In genomic region chr17:12834317-12834716, GRCm38 (mm10) we compare ENCODE assay signal across 22 mouse cellular contexts. TPM values are rescaled to one million over a fixed set of nuclear protein-coding genes. Genes with fewer than 3 reads are reported as not detected.
DNase-seq lines count a peak whose midpoint lies in the region; ATAC-seq and TF ChIP-seq lines count a peak whose summit lies in the region.
"Had no signal": no experiment of that assay in that cellular context is flagged by ENCODE, and none has a peak within 500 bp of the region (broad histone marks: within the 10 kb centered on the region; RNA-seq: fewer than 3 reads in every experiment).

No protein-coding gene starts in this region.

- no peak for TF ChIP-seq EP300 in stomach, postnatal 0 days (optimal IDR thresholded peaks at IDR 0.05)

- no peak for DNase-seq in embryonic facial prominence, embryonic 10.5 days (ENCODE audit: low spot score)
- DNase-seq in kidney, adult 8-10 months: peak; percentile 57 to 58
- peak; percentile 54 for DNase-seq in kidney, postnatal 14 days
- no peak for DNase-seq in limb, embryonic 14.5 days (ENCODE audit: low spot score)
- DNase-seq in stomach, postnatal 0 days (ENCODE audit: low spot score): no peak
- DNase-seq in thymus, adult 18-20 months: no peak
- DNase-seq: adrenal gland, postnatal 14 days; cerebellum, adult 8-10 months; gastrocnemius, adult 2 months; heart, postnatal 4 days; lung, adult 18-20 months; lung, postnatal 14 days had no signal

- WGBS in embryonic facial prominence, embryonic 13.5 days: 68% methylated on average over 3 of the region's 3 CpGs
- WGBS in embryonic facial prominence, embryonic 10.5 days: 80% methylated on average over 3 of the region's 3 CpGs
- WGBS in limb, embryonic 14.5 days: 45% methylated on average over 3 of the region's 3 CpGs
- 70% methylated on average over 3 of the region's 3 CpGs for WGBS in midbrain, embryonic 13.5 days
- WGBS in stomach, postnatal 0 days: 78% methylated on average over 3 of the region's 3 CpGs

- H3K4me2 ChIP-seq in embryonic facial prominence, embryonic 13.5 days: no peak overlapping the region
- no peak overlapping the region for H3K4me2 ChIP-seq in limb, embryonic 14.5 days (replicated peaks; ENCODE audit: low read depth, low read length, severe bottlenecking)
- H3K4me2 ChIP-seq in midbrain, embryonic 13.5 days (replicated peaks): no peak overlapping the region
- no peak overlapping the region for H3K4me2 ChIP-seq in stomach, postnatal 0 days (replicated peaks; ENCODE audit: low read depth)
- H3K4me2 ChIP-seq: heart, embryonic 15.5 days; intestine, embryonic 15.5 days; liver, embryonic 11.5 days; midbrain, embryonic 11.5 days; neural tube, embryonic 15.5 days had no signal

- no peak overlapping the region for H3K9ac ChIP-seq in embryonic facial prominence, embryonic 13.5 days
- H3K9ac ChIP-seq in limb, embryonic 14.5 days (ENCODE audit: low read depth, low read length, severe bottlenecking): no peak overlapping the region
- no peak overlapping the region for H3K9ac ChIP-seq in midbrain, embryonic 13.5 days (replicated peaks)
- H3K9ac ChIP-seq in stomach, postnatal 0 days (ENCODE audit: low read length): no peak overlapping the region
- H3K9ac ChIP-seq: heart, embryonic 15.5 days; intestine, embryonic 15.5 days; neural tube, embryonic 15.5 days had no signal

- peaks cover 16% of the 10 kb centered on the region for H3K4me1 ChIP-seq in embryonic facial prominence, embryonic 13.5 days
- H3K4me1 ChIP-seq in embryonic facial prominence, embryonic 10.5 days: peaks cover 7% of the 10 kb centered on the region
- H3K4me1 ChIP-seq in limb, embryonic 14.5 days (ENCODE audit: control insufficient read depth, insufficient read depth, low read length): peaks cover 3% of the 10 kb centered on the region
- no peaks in the 10 kb centered on the region for H3K4me1 ChIP-seq in midbrain, embryonic 13.5 days (replicated peaks)
- 0 out of 2 replicates have a peak, but pooled peaks cover 4% of the 10 kb centered on the region for H3K4me1 ChIP-seq in stomach, postnatal 0 days (replicated peaks; ENCODE audit: control insufficient read depth, insufficient read depth)
- H3K4me1 ChIP-seq: forebrain, embryonic 10.5 days; intestine, embryonic 15.5 days; neural tube, embryonic 15.5 days had no signal

- no peaks in the 10 kb centered on the region for H3K27me3 ChIP-seq in embryonic facial prominence, embryonic 13.5 days
- no peaks in the 10 kb centered on the region for H3K27me3 ChIP-seq in embryonic facial prominence, embryonic 10.5 days (replicated peaks; ENCODE audit: low read depth, poor library complexity, severe bottlenecking)
- H3K27me3 ChIP-seq in limb, embryonic 14.5 days (ENCODE audit: control insufficient read depth, insufficient read depth, low read length): no peaks in the 10 kb centered on the region
- no peaks in the 10 kb centered on the region for H3K27me3 ChIP-seq in midbrain, embryonic 13.5 days
- no peaks in the 10 kb centered on the region for H3K27me3 ChIP-seq in stomach, postnatal 0 days (ENCODE audit: control insufficient read depth, insufficient read depth, low read length)
- H3K27me3 ChIP-seq: heart, embryonic 15.5 days; intestine, embryonic 15.5 days; neural tube, embryonic 15.5 days had no signal

- no peaks in the 10 kb centered on the region for H3K36me3 ChIP-seq in embryonic facial prominence, embryonic 13.5 days
- H3K36me3 ChIP-seq in embryonic facial prominence, embryonic 10.5 days (replicated peaks): no peaks in the 10 kb centered on the region
- no peaks in the 10 kb centered on the region for H3K36me3 ChIP-seq in limb, embryonic 14.5 days (ENCODE audit: control insufficient read depth, insufficient read depth, low read length)
- H3K36me3 ChIP-seq in midbrain, embryonic 13.5 days: no peaks in the 10 kb centered on the region
- H3K36me3 ChIP-seq in stomach, postnatal 0 days (ENCODE audit: control insufficient read depth, insufficient read depth, low read length): no peaks in the 10 kb centered on the region
- H3K36me3 ChIP-seq: forebrain, embryonic 10.5 days; heart, embryonic 15.5 days; intestine, embryonic 15.5 days; neural tube, embryonic 15.5 days had no signal

- TF ChIP-seq POLR2A in limb, embryonic 14.5 days (IDR thresholded peaks at IDR 0.05; ENCODE audit: borderline replicate concordance, extremely low read depth, insufficient read depth, insufficient read length): no peak

- TF ChIP-seq CTCF in stomach, postnatal 0 days (IDR thresholded peaks at IDR 0.05; ENCODE audit: low read depth): no peak

- 0 out of 2 replicates have a peak overlapping the region, but pooled peaks have one; percentile 39 for H3K27ac ChIP-seq in embryonic facial prominence, embryonic 13.5 days
- no peak overlapping the region for H3K27ac ChIP-seq in embryonic facial prominence, embryonic 10.5 days (replicated peaks)
- H3K27ac ChIP-seq in limb, embryonic 14.5 days (replicated peaks; ENCODE audit: low read depth, low read length): 0 out of 2 replicates have a peak overlapping the region, but pooled peaks have one; percentile 33
- no peak overlapping the region for H3K27ac ChIP-seq in midbrain, embryonic 13.5 days
- no peak overlapping the region for H3K27ac ChIP-seq in stomach, postnatal 0 days (replicated peaks)
- H3K27ac ChIP-seq: forebrain, embryonic 10.5 days; gastrocnemius, adult 2 months; heart, embryonic 15.5 days; intestine, embryonic 15.5 days; neural tube, embryonic 15.5 days had no signal

- no peaks in the 10 kb centered on the region for H3K9me3 ChIP-seq in embryonic facial prominence, embryonic 13.5 days
- peaks cover 2% of the 10 kb centered on the region; the same call in 1 of the 2 replicates for H3K9me3 ChIP-seq in embryonic facial prominence, embryonic 10.5 days
- 0 out of 2 replicates have a peak, but pooled peaks cover 4% of the 10 kb centered on the region for H3K9me3 ChIP-seq in limb, embryonic 14.5 days (ENCODE audit: control insufficient read depth, low read length)
- H3K9me3 ChIP-seq in midbrain, embryonic 13.5 days: no peaks in the 10 kb centered on the region
- no peaks in the 10 kb centered on the region for H3K9me3 ChIP-seq in stomach, postnatal 0 days (ENCODE audit: control insufficient read depth, low read length)
- H3K9me3 ChIP-seq: forebrain, embryonic 10.5 days; heart, embryonic 15.5 days; intestine, embryonic 15.5 days; neural tube, embryonic 15.5 days had no signal

- H3K4me3 ChIP-seq in embryonic facial prominence, embryonic 13.5 days: no peak overlapping the region
- no peak overlapping the region for H3K4me3 ChIP-seq in embryonic facial prominence, embryonic 10.5 days
- no peak overlapping the region for H3K4me3 ChIP-seq in limb, embryonic 14.5 days (replicated peaks; ENCODE audit: low read length)
- no peak overlapping the region for H3K4me3 ChIP-seq in midbrain, embryonic 13.5 days (replicated peaks)
- no peak overlapping the region for H3K4me3 ChIP-seq in stomach, postnatal 0 days (ENCODE audit: low read depth, low read length)
- H3K4me3 ChIP-seq: forebrain, embryonic 10.5 days; gastrocnemius, adult 2 months; heart, embryonic 15.5 days; intestine, embryonic 15.5 days; neural tube, embryonic 15.5 days had no signal

- ATAC-seq in embryonic facial prominence, embryonic 13.5 days (ENCODE audit: insufficient number of reproducible peaks, insufficient read depth, low FRiP score, low TSS enrichment, low read depth): no peak
- ATAC-seq in limb, embryonic 14.5 days (ENCODE audit: low FRiP score, low read depth): no peak
- ATAC-seq in midbrain, embryonic 13.5 days: no peak
- no peak for ATAC-seq in stomach, postnatal 0 days (ENCODE audit: low FRiP score, low TSS enrichment)
- ATAC-seq: hindbrain, embryonic 16.5 days; intestine, embryonic 15.5 days had no signal

RNA-seq across cellular contexts. Expression of gene Mas1, which starts 33.6 kb away (rescaled TPM):
- polyA plus RNA-seq in embryonic facial prominence, embryonic 13.5 days (2015; fragmentation: Nextera tagmentation; extraction: Ambion mirVana): 1.2 and 2.1 TPM in 2 replicates
- 0.44 and 0.72 TPM in 2 replicates for polyA plus RNA-seq in embryonic facial prominence, embryonic 10.5 days (2016; fragmentation: Nextera tagmentation; extraction: Ambion mirVana)
- polyA plus RNA-seq in limb, embryonic 14.5 days (2012; rRNA removed): 1.7 and 1.9 TPM in 2 replicates
- polyA plus RNA-seq in limb, embryonic 14.5 days (2014; fragmentation: Nextera tagmentation; extraction: Ambion mirVana): 1.4 and 2.1 TPM in 2 replicates
- not detected in 2 replicates for polyA plus RNA-seq in midbrain, embryonic 13.5 days (2015; fragmentation: Nextera tagmentation; extraction: Ambion mirVana)
- 0.12 and 0.21 TPM in 2 replicates for polyA plus RNA-seq in stomach, postnatal 0 days (2015; fragmentation: Nextera tagmentation; extraction: Ambion mirVana)
- polyA plus RNA-seq: midbrain, embryonic 11.5 days; small intestine, adult 2 months had no signal

RNA-seq across cellular contexts. Expression of gene Mrgprh, which starts 41.5 kb away (rescaled TPM):
- polyA plus RNA-seq in embryonic facial prominence, embryonic 13.5 days (2015; fragmentation: Nextera tagmentation; extraction: Ambion mirVana): not detected in 2 replicates
- polyA plus RNA-seq in embryonic facial prominence, embryonic 10.5 days (2016; fragmentation: Nextera tagmentation; extraction: Ambion mirVana): not detected in 2 replicates
- 0.38 and 0.73 TPM in 2 replicates for polyA plus RNA-seq in limb, embryonic 14.5 days (2012; rRNA removed)
- polyA plus RNA-seq in limb, embryonic 14.5 days (2014; fragmentation: Nextera tagmentation; extraction: Ambion mirVana): 0.10 and 0.14 TPM in 2 replicates
- not detected in 2 replicates for polyA plus RNA-seq in midbrain, embryonic 13.5 days (2015; fragmentation: Nextera tagmentation; extraction: Ambion mirVana)
- not detected in 2 replicates for polyA plus RNA-seq in stomach, postnatal 0 days (2015; fragmentation: Nextera tagmentation; extraction: Ambion mirVana)
- polyA plus RNA-seq: forebrain, embryonic 10.5 days; hindbrain, embryonic 16.5 days; intestine, embryonic 15.5 days; liver, embryonic 11.5 days; midbrain, embryonic 11.5 days; neural tube, embryonic 15.5 days; small intestine, adult 2 months had no signal

Comparison
In these comparisons a context has a peak if more than half of its experiments do, and no peak if none do; other contexts are left out.
1. H3K27ac ChIP-seq: peak in embryonic facial prominence, embryonic 13.5 days (single experiment) and limb, embryonic 14.5 days (single experiment); none in embryonic facial prominence, embryonic 10.5 days (single experiment), midbrain, embryonic 13.5 days (single experiment) and stomach, postnatal 0 days (single experiment).
2. DNase-seq: peak in kidney, adult 8-10 months (2 of 2) and kidney, postnatal 14 days (single experiment); none in embryonic facial prominence, embryonic 10.5 days (single experiment), limb, embryonic 14.5 days (single experiment), stomach, postnatal 0 days (single experiment) and thymus, adult 18-20 months (0 of 2).